Mouse (Mus musculus): ENCODE data around the gene 0610040J01Rik. TPM values are rescaled to one million over a fixed set of nuclear protein-coding genes. Genes with fewer than 3 reads are reported as not detected.

The 0610040J01Rik gene
- polyA plus RNA-seq, 1 experiment: 1.4 TPM

GRCm38 (mm10) chr5:63930824-63931358 is 118.7 kb downstream of the 0610040J01Rik start:
- Histone ChIP-seq H3K27me3 (ENCODE audit: control insufficient read depth, insufficient read depth, low read length) (no peaks in the 10 kb centered on the region), H3K27ac (ENCODE audit: insufficient read depth, low read length) (no peak overlapping the region), H3K36me3 (ENCODE audit: control insufficient read depth, insufficient read depth, low read length) (peaks cover 2% of the 10 kb centered on the region; the same call in 1 of the 2 replicates), H3K4me1 (ENCODE audit: control insufficient read depth, insufficient read depth, insufficient read length) (no peaks in the 10 kb centered on the region), H3K4me3 (ENCODE audit: extremely low read depth, insufficient read depth, insufficient read length) (no peak overlapping the region)
- no peak for DNase-seq (ENCODE audit: low read depth in 1 of 2, low spot score in 2 of 2)
- TF ChIP-seq CTCF (IDR thresholded peaks at IDR 0.05; ENCODE audit: extremely low read depth, insufficient read depth, insufficient read length, insufficient replicate concordance) (no peak), POLR2A (IDR thresholded peaks at IDR 0.05; ENCODE audit: low read depth, low read length) (no peak)
- 77% methylated on average over 4 of the region's 4 CpGs for WGBS

DNA sequence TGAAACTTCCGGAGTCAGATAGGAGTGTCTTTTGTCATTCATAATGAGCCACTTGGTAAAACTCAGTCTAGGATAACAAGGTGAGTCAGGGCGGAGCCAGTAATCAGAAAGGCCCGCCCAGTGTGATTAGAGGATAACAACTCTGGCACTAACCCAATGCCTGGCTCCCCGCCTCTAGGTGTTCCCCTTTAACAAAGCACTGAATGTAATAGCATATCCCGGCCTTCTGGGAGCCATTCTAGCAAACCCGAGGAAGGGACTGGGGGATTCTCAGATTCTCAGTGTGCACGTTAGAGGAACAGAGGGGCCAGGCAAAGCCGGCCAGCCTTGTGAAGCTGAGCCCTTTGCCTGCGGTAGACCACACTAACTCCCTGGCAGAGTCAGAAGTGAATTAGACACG is 120.7 kb downstream of the 0610040J01Rik start:
- H3K36me3 ChIP-seq (ENCODE audit: control insufficient read depth, insufficient read depth, low read length): no peaks in the 10 kb centered on the region
- no peak overlapping the region for H3K27ac ChIP-seq (ENCODE audit: insufficient read depth, low read length)
- WGBS: 91% methylated on average over 10 of the region's 10 CpGs
- no peaks in the 10 kb centered on the region for H3K27me3 ChIP-seq (ENCODE audit: control insufficient read depth, insufficient read depth, low read length)
- H3K4me1 ChIP-seq (ENCODE audit: control insufficient read depth, insufficient read depth, insufficient read length): no peaks in the 10 kb centered on the region
- TF ChIP-seq POLR2A (IDR thresholded peaks at IDR 0.05; ENCODE audit: low read depth, low read length): no peak
- no peak overlapping the region for H3K4me3 ChIP-seq (ENCODE audit: extremely low read depth, insufficient read depth, insufficient read length)
- no peak for DNase-seq (ENCODE audit: low read depth in 1 of 2, low spot score in 2 of 2)

DNA sequence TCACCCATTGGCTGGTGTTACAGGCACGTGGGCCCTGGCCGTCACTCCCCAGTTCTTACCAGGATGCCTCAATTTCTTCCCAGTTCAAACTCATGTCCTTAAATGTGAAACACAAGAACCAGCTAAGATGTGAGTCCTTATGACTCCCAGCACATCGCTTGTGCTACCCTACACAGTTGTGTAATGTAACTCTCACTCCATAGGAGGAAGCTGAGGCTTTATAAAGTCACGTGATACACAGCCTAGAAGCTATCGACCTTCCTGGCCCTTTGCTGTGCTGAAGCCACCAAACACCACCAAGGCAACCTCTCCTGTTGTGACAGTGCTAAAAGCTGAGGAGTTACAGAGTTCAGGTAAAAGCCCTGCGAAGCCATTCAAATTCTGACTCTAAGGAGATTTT is 123.4 kb downstream of the 0610040J01Rik start:
- no peak overlapping the region for H3K27ac ChIP-seq (ENCODE audit: insufficient read depth, low read length)
- H3K36me3 ChIP-seq (ENCODE audit: control insufficient read depth, insufficient read depth, low read length): no peaks in the 10 kb centered on the region
- DNase-seq (ENCODE audit: low read depth in 1 of 2, low spot score in 2 of 2): no peak
- TF ChIP-seq POLR2A (IDR thresholded peaks at IDR 0.05; ENCODE audit: low read depth, low read length) (no peak), CTCF (IDR thresholded peaks at IDR 0.05; ENCODE audit: extremely low read depth, insufficient read depth, insufficient read length, insufficient replicate concordance) (no peak)
- WGBS: 85% methylated on average over 6 of the region's 6 CpGs
- H3K4me1 ChIP-seq (ENCODE audit: control insufficient read depth, insufficient read depth, insufficient read length): peaks cover 10% of the 10 kb centered on the region; the same call in 1 of the 2 replicates
- H3K4me3 ChIP-seq (ENCODE audit: extremely low read depth, insufficient read depth, insufficient read length): no peak overlapping the region
- H3K27me3 ChIP-seq (ENCODE audit: control insufficient read depth, insufficient read depth, low read length): no peaks in the 10 kb centered on the region

DNA sequence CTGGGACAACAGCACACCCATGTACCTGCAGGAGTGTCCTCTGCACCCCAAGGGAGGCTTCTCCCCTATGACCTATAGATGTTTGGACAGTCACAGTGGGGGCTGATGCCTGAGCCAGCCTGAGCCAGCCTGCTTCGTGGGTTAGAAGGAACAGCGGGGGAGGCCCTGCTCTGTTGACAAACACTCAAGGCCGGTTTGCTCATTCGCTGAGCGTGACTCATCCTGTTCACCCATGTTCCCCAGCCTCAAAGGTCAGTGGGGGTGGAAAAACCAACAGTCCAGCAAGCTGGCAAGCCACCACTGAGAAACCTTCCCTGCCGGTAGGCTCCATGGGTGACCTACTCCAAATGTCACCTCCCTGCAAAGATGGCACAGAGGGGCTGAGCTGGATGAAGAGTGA is 124.6 kb downstream of the 0610040J01Rik start:
- peaks cover 10% of the 10 kb centered on the region; the same call in 1 of the 2 replicates for H3K4me1 ChIP-seq (ENCODE audit: control insufficient read depth, insufficient read depth, insufficient read length)
- H3K4me3 ChIP-seq (ENCODE audit: extremely low read depth, insufficient read depth, insufficient read length): no peak overlapping the region
- no peak for TF ChIP-seq POLR2A (IDR thresholded peaks at IDR 0.05; ENCODE audit: low read depth, low read length)
- TF ChIP-seq CTCF (IDR thresholded peaks at IDR 0.05; ENCODE audit: extremely low read depth, insufficient read depth, insufficient read length, insufficient replicate concordance): no peak
- H3K36me3 ChIP-seq (ENCODE audit: control insufficient read depth, insufficient read depth, low read length): no peaks in the 10 kb centered on the region
- H3K27ac ChIP-seq (ENCODE audit: insufficient read depth, low read length): no peak overlapping the region
- no peak for DNase-seq (ENCODE audit: low read depth in 1 of 2, low spot score in 2 of 2)
- WGBS: 90% methylated on average over 6 of the region's 6 CpGs
- H3K27me3 ChIP-seq (ENCODE audit: control insufficient read depth, insufficient read depth, low read length): no peaks in the 10 kb centered on the region

DNA sequence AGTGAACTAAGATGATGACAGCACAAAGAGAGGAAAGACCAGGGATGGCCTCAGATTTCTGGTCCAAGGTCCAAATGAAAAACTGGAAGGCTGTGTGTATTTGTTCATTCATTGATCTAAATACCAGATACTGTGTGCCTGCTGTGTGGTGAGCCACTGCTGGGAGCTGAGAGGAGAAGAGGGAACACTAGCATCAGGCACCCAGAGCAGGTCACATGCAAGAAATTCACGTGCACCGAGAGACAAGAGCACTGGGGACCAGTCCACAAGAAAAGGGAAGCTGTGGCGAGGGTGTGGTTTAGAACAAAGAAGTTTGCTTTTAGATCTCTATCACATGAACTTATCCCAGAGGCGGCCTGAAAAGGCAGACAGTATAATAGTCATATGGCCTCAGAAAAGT is 126.4 kb downstream of the 0610040J01Rik start:
- no peaks in the 10 kb centered on the region for H3K36me3 ChIP-seq (ENCODE audit: control insufficient read depth, insufficient read depth, low read length)
- no peak for TF ChIP-seq POLR2A (IDR thresholded peaks at IDR 0.05; ENCODE audit: low read depth, low read length)
- TF ChIP-seq CTCF (IDR thresholded peaks at IDR 0.05; ENCODE audit: extremely low read depth, insufficient read depth, insufficient read length, insufficient replicate concordance): no peak
- H3K27ac ChIP-seq (ENCODE audit: insufficient read depth, low read length): no peak overlapping the region
- H3K4me1 ChIP-seq (ENCODE audit: control insufficient read depth, insufficient read depth, insufficient read length): peaks cover 16% of the 10 kb centered on the region
- peak; percentile 65 to 82 for DNase-seq (ENCODE audit: low read depth in 1 of 2, low spot score in 2 of 2)
- 11% methylated on average over 4 of the region's 4 CpGs for WGBS
- no peaks in the 10 kb centered on the region for H3K27me3 ChIP-seq (ENCODE audit: control insufficient read depth, insufficient read depth, low read length)
- no peak overlapping the region for H3K4me3 ChIP-seq (ENCODE audit: extremely low read depth, insufficient read depth, insufficient read length)

GRCm38 (mm10) chr5:63941891-63942290 is 129.7 kb downstream of the 0610040J01Rik start:
- no peak overlapping the region for H3K4me3 ChIP-seq (ENCODE audit: extremely low read depth, insufficient read depth, insufficient read length)
- no peaks in the 10 kb centered on the region for H3K36me3 ChIP-seq (ENCODE audit: control insufficient read depth, insufficient read depth, low read length)
- no peak overlapping the region for H3K27ac ChIP-seq (ENCODE audit: insufficient read depth, low read length)
- no peak for DNase-seq (ENCODE audit: low read depth in 1 of 2, low spot score in 2 of 2)
- 69% methylated on average over 5 of the region's 5 CpGs for WGBS
- peaks cover 19% of the 10 kb centered on the region for H3K4me1 ChIP-seq (ENCODE audit: control insufficient read depth, insufficient read depth, insufficient read length)
- H3K27me3 ChIP-seq (ENCODE audit: control insufficient read depth, insufficient read depth, low read length): no peaks in the 10 kb centered on the region
- TF ChIP-seq CTCF (IDR thresholded peaks at IDR 0.05; ENCODE audit: extremely low read depth, insufficient read depth, insufficient read length, insufficient replicate concordance) (no peak), POLR2A (IDR thresholded peaks at IDR 0.05; ENCODE audit: low read depth, low read length) (no peak)

DNA sequence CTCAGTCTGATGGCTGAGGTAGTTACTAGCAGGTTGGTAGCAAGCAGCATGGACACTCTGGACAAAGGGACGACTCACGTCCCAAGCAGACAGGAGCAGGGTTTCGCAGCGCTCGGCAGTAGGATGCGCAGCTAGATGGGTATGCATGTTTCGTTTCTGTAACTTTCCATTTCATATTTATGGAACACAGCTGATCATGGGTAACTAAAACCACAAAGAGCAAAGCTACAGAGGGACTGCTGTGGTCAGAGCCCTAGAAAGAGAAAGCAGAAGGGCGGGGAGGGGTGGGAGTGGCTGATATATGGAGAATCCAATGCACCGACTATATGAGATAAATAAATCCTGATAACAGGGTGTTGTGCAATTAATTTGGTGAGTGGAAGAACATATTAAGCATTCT is 131.1 kb downstream of the 0610040J01Rik start:
- Histone ChIP-seq H3K4me1 (ENCODE audit: control insufficient read depth, insufficient read depth, insufficient read length) (peaks cover 18% of the 10 kb centered on the region), H3K27ac (ENCODE audit: insufficient read depth, low read length) (peak overlapping the region; percentile 59; the same call in 1 of the 2 replicates), H3K27me3 (ENCODE audit: control insufficient read depth, insufficient read depth, low read length) (no peaks in the 10 kb centered on the region), H3K36me3 (ENCODE audit: control insufficient read depth, insufficient read depth, low read length) (no peaks in the 10 kb centered on the region), H3K4me3 (ENCODE audit: extremely low read depth, insufficient read depth, insufficient read length) (peak overlapping the region; percentile 48)
- WGBS: 13% methylated on average over 9 of the region's 9 CpGs
- no peak for TF ChIP-seq CTCF (IDR thresholded peaks at IDR 0.05; ENCODE audit: extremely low read depth, insufficient read depth, insufficient read length, insufficient replicate concordance)
- no peak for TF ChIP-seq POLR2A (IDR thresholded peaks at IDR 0.05; ENCODE audit: low read depth, low read length)
- peak in 1 of 2 experiments; percentile 54 for DNase-seq (ENCODE audit: low read depth in 1 of 2, low spot score in 2 of 2)

Data from spleen, adult 2 months (tissue).